Mouse (Mus musculus) heart, embryonic 15.5 days (tissue): ENCODE results near the gene Snx1. TPM values are rescaled to one million over a fixed set of nuclear protein-coding genes. Genes with fewer than 3 reads are reported as not detected.

Experiments used
- ATAC-seq: fragments of 200-750 bp; cut with Nextera tagmentation; replicated peaks from 2 replicates; pipeline ENCODE4 v1.8.0; 2017; ENCODE audit warnings: low read depth, moderate TSS enrichment; ENCODE audit not compliant: insufficient number of reproducible peaks, insufficient read depth, low FRiP score
- H3K27ac ChIP-seq: fragments of 300-500 bp; sonication (generic); 2 replicates; pipeline ENCODE4 v1.5.1; 2015; ENCODE audit warnings: mild to moderate bottlenecking, inconsistent platforms
- H3K27me3 ChIP-seq: fragments of 300-500 bp; sonication (generic); 2 replicates; pipeline ENCODE4 v1.6.1; 2015; ENCODE audit warnings: inconsistent platforms
- H3K36me3 ChIP-seq: fragments of 300-500 bp; sonication (generic); 2 replicates; pipeline ENCODE4 v1.6.1; 2015; ENCODE audit warnings: mild to moderate bottlenecking, inconsistent platforms
- H3K4me1 ChIP-seq: fragments of 300-500 bp; sonication (generic); replicated peaks from 2 replicates; pipeline ENCODE4 v1.6.1; 2015; ENCODE audit warnings: inconsistent platforms
- H3K4me2 ChIP-seq: fragments of 300-500 bp; sonication (generic); 2 replicates; pipeline ENCODE4 v1.6.1; 2015; ENCODE audit warnings: inconsistent platforms, mild to moderate bottlenecking, moderate library complexity
- H3K4me3 ChIP-seq: fragments of 300-500 bp; sonication (generic); 2 replicates; pipeline ENCODE4 v1.5.1; 2015; ENCODE audit warnings: mild to moderate bottlenecking, inconsistent platforms
- H3K9ac ChIP-seq: fragments of 300-500 bp; sonication (generic); 2 replicates; pipeline ENCODE4 v1.6.1; 2015; ENCODE audit warnings: mild to moderate bottlenecking, inconsistent platforms
- H3K9me3 ChIP-seq: fragments of 300-500 bp; sonication (generic); replicated peaks from 2 replicates; pipeline ENCODE4 v1.6.1; 2016; ENCODE audit warnings: inconsistent platforms
- WGBS: fragments of 180-500 bp; shearing (Covaris S2); methylation state at CpG from one replicate; pipeline ENCODE4 v1.1.7; 2015; ENCODE audit warnings: mixed read lengths; 5-methylcytosine and 5-hydroxymethylcytosine counted together
- polyA plus RNA-seq: library from polyadenylated mRNA; unstranded; fragments of >200 nt; fragmentation: Nextera tagmentation; extraction: Ambion mirVana; gene quantifications from 2 replicates; pipeline ENCODE4 v1.2.1, GENCODE M21; 2015

Gene Snx1
- polyA plus RNA-seq, 1 experiment from 2014 or later, result 57.8 TPM

DNA sequence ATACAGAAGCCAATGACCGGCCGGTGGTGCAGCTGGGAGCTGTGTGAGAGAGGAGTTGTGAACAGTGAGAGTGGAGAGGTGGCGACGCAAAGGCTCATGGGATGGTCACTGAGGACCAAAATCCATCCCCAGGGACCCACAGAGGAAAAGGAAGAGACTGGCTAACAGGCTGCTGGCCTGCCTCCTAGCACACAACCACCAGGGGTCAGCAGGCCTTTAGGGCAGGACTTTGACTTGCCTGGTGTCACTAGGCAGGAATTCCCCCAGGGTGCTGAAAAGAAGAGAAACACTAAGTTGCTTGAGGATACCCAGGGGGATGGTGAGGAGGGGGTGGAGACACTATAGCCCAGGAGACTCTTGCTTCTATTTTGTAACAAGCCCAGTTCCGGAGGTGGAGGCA is 58.8 kb downstream of the Snx1 start:
- ATAC-seq, result no peak
- H3K4me3 ChIP-seq, result no peak overlapping the region
- peaks cover 12% of the 10 kb centered on the region for H3K4me1 ChIP-seq
- H3K27ac ChIP-seq, result no peak overlapping the region
- WGBS, result 25% methylated on average over 5 of the region's 5 CpGs
- H3K9ac ChIP-seq, result no peak overlapping the region
- peaks cover 43% of the 10 kb centered on the region for H3K36me3 ChIP-seq
- no peak overlapping the region for H3K4me2 ChIP-seq
- H3K9me3 ChIP-seq, result no peaks in the 10 kb centered on the region
- H3K27me3 ChIP-seq, result 0 out of 2 replicates have a peak, but pooled peaks cover 17% of the 10 kb centered on the region

- Histone ChIP-seq H3K36me3 (peaks cover 48% of the 10 kb centered on the region), H3K4me3 (no peak overlapping the region), H3K9me3 (no peaks in the 10 kb centered on the region), H3K4me2 (no peak overlapping the region), H3K4me1 (peaks cover 12% of the 10 kb centered on the region), H3K27me3 (0 out of 2 replicates have a peak, but pooled peaks cover 17% of the 10 kb centered on the region), H3K27ac (no peak overlapping the region), H3K9ac (no peak overlapping the region)
- 81% methylated on average over 3 of the region's 3 CpGs for WGBS
- ATAC-seq, result no peak
Observed at GRCm38 (mm10) chr9:66066791-66067190, 59.6 kb downstream of the Snx1 start.

GRCm38 (mm10) chr9:66064316-66064715 is 62.1 kb downstream of the Snx1 start:
- Histone ChIP-seq H3K9ac (no peak overlapping the region), H3K4me1 (peaks cover 23% of the 10 kb centered on the region), H3K4me2 (no peak overlapping the region), H3K27ac (no peak overlapping the region), H3K4me3 (no peak overlapping the region), H3K9me3 (no peaks in the 10 kb centered on the region), H3K36me3 (peaks cover 48% of the 10 kb centered on the region), H3K27me3 (0 out of 2 replicates have a peak, but pooled peaks cover 14% of the 10 kb centered on the region)
- no peak for ATAC-seq
- 96% methylated on average over 11 of the region's 11 CpGs for WGBS

GRCm38 (mm10) chr9:66063446-66063845 is 62.9 kb downstream of the Snx1 start:
- H3K36me3 ChIP-seq, result peaks cover 48% of the 10 kb centered on the region
- no peak overlapping the region for H3K27ac ChIP-seq
- no peaks in the 10 kb centered on the region for H3K9me3 ChIP-seq
- H3K27me3 ChIP-seq, result 0 out of 2 replicates have a peak, but pooled peaks cover 6% of the 10 kb centered on the region
- H3K4me3 ChIP-seq, result no peak overlapping the region
- no peak overlapping the region for H3K4me2 ChIP-seq
- H3K9ac ChIP-seq, result no peak overlapping the region
- peaks cover 17% of the 10 kb centered on the region for H3K4me1 ChIP-seq
- 82% methylated on average over 3 of the region's 3 CpGs for WGBS
- no peak for ATAC-seq

- Histone ChIP-seq H3K27me3 (no peaks in the 10 kb centered on the region), H3K4me2 (peak overlapping the region; percentile 70), H3K9ac (no peak overlapping the region), H3K27ac (no peak overlapping the region), H3K4me1 (peaks cover 17% of the 10 kb centered on the region), H3K36me3 (peaks cover 41% of the 10 kb centered on the region), H3K9me3 (no peaks in the 10 kb centered on the region), H3K4me3 (peak overlapping the region; percentile 70)
- WGBS, result 82% methylated on average over 3 of the region's 3 CpGs
- ATAC-seq, result no peak
Observed at GRCm38 (mm10) chr9:66061656-66062055, 64.7 kb downstream of the Snx1 start.

- Histone ChIP-seq H3K4me2 (peak overlapping the region; percentile 70), H3K27me3 (no peaks in the 10 kb centered on the region), H3K4me3 (peak overlapping the region; percentile 70), H3K9ac (peak overlapping the region; percentile 85), H3K4me1 (peaks cover 17% of the 10 kb centered on the region), H3K27ac (no peak overlapping the region), H3K36me3 (peaks cover 34% of the 10 kb centered on the region), H3K9me3 (no peaks in the 10 kb centered on the region)
- ATAC-seq, result no peak
- WGBS, result 28% methylated on average over 4 of the region's 4 CpGs
Observed at GRCm38 (mm10) chr9:66060986-66061385, 65.4 kb downstream of the Snx1 start.

DNA sequence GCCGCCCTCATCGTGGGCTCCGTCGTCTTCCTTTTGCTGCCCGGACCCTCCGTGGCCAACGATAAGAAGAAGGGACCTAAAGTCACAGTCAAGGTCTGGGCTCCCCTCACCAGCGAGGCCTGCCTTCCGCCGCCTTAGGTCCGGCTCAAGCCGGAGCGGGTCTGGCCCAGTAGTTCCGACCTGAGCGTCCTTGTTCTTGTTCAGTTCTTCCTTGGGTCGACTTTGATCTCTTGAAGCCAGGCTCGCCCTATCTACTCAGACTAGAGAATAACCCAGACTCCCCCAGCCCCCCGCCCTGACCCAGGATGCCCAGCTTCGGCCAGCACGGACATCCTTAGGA is 66.1 kb downstream of the Snx1 start:
- peak overlapping the region; percentile 74 for H3K27ac ChIP-seq
- 1% methylated on average over 18 of the region's 20 CpGs for WGBS
- peak overlapping the region; percentile 85 for H3K9ac ChIP-seq
- H3K27me3 ChIP-seq, result no peaks in the 10 kb centered on the region
- peaks cover 17% of the 10 kb centered on the region for H3K4me1 ChIP-seq
- H3K36me3 ChIP-seq, result peaks cover 27% of the 10 kb centered on the region
- ATAC-seq, result peak; percentile 56
- H3K4me2 ChIP-seq, result peak overlapping the region; percentile 70
- peak overlapping the region; percentile 70 for H3K4me3 ChIP-seq
- no peaks in the 10 kb centered on the region for H3K9me3 ChIP-seq

- Histone ChIP-seq H3K9me3 (no peaks in the 10 kb centered on the region), H3K27me3 (no peaks in the 10 kb centered on the region), H3K4me3 (peak within 1 kb of the TSS; percentile 70), H3K27ac (peak within 1 kb of the TSS; percentile 74), H3K4me1 (peaks cover 17% of the 10 kb centered on the region), H3K4me2 (peak within 1 kb of the TSS; percentile 74), H3K36me3 (peaks cover 25% of the 10 kb centered on the region), H3K9ac (peak within 1 kb of the TSS; percentile 85)
- ATAC-seq, result peak; percentile 99
- under 1% methylated on average over 51 of the region's 51 CpGs for WGBS
Observed at GRCm38 (mm10) chr9:66059583-66060307, 66.6 kb downstream of the Snx1 start, which contains the start of gene Ppib. Gene Ppib, plus strand, starts transcription at chr9:66060222.

DNA sequence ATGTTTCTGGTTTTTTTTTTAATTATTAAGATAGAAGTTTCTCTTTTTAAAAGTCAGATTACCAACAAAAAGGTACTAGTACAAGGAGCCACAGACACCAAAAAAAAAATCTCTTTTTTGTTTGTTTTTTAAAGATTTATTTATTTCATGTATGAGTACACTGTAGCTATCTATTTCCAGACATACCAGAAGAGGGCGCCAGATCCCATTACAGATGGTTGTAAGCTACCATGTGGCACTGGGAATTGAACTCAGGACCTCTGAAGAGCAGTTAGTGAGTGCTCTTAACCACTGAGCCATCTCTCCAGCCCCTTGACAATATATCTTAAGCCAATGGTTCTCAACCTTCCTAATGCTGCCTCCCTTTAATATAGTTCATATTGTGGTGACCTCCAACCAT is 72.8 kb downstream of the Snx1 start:
- no peaks in the 10 kb centered on the region for H3K27me3 ChIP-seq
- no peak overlapping the region for H3K4me3 ChIP-seq
- no peaks in the 10 kb centered on the region for H3K4me1 ChIP-seq
- 41% methylated on average over 1 of the region's 1 CpGs for WGBS
- H3K9ac ChIP-seq, result no peak overlapping the region
- no peak overlapping the region for H3K27ac ChIP-seq
- no peak for ATAC-seq
- no peaks in the 10 kb centered on the region for H3K36me3 ChIP-seq
- no peaks in the 10 kb centered on the region for H3K9me3 ChIP-seq
- no peak overlapping the region for H3K4me2 ChIP-seq

- H3K4me1 ChIP-seq, result no peaks in the 10 kb centered on the region
- H3K4me2 ChIP-seq, result no peak overlapping the region
- H3K27me3 ChIP-seq, result no peaks in the 10 kb centered on the region
- no peaks in the 10 kb centered on the region for H3K9me3 ChIP-seq
- ATAC-seq, result no peak
- 97% methylated on average over 1 of the region's 1 CpGs for WGBS
- no peak overlapping the region for H3K9ac ChIP-seq
- H3K27ac ChIP-seq, result no peak overlapping the region
- no peak overlapping the region for H3K4me3 ChIP-seq
- no peaks in the 10 kb centered on the region for H3K36me3 ChIP-seq
Observed at GRCm38 (mm10) chr9:66052731-66053130, 73.7 kb downstream of the Snx1 start.

GRCm38 (mm10) chr9:66051493-66051892 is 74.9 kb downstream of the Snx1 start:
- ATAC-seq, result no peak
- H3K4me3 ChIP-seq, result no peak overlapping the region
- WGBS, result 54% methylated on average over 4 of the region's 4 CpGs
- H3K9ac ChIP-seq, result no peak overlapping the region
- no peaks in the 10 kb centered on the region for H3K9me3 ChIP-seq
- H3K27me3 ChIP-seq, result no peaks in the 10 kb centered on the region
- H3K4me2 ChIP-seq, result no peak overlapping the region
- H3K4me1 ChIP-seq, result no peaks in the 10 kb centered on the region
- H3K36me3 ChIP-seq, result no peaks in the 10 kb centered on the region
- H3K27ac ChIP-seq, result no peak overlapping the region
